Mouse (Mus musculus) midbrain, postnatal 0 days (tissue): Measurements from ENCODE around the gene Fam84b. TPM values are rescaled to one million over a fixed set of nuclear protein-coding genes. Genes with fewer than 3 reads are reported as not detected.

Source experiments
- ATAC-seq: fragments of 200-750 bp; cut with Nextera tagmentation; 2 replicates; pipeline ENCODE4 v1.8.0; 2017; ENCODE audit warnings: moderate number of reproducible peaks, mild to moderate bottlenecking, moderate TSS enrichment, moderate library complexity; ENCODE audit not compliant: low FRiP score
- DNase-seq: peaks from one replicate; pipeline ENCODE4 v3.0.0-alpha.2; 2015; ENCODE audit warnings: low spot score
- H3K27ac ChIP-seq: fragments of 300-500 bp; sonication (generic); 2 replicates; pipeline ENCODE4 v1.5.1; 2014; ENCODE audit warnings: low read depth, mild to moderate bottlenecking, low read length, mixed read lengths
- H3K27me3 ChIP-seq: fragments of 300-500 bp; sonication (generic); 2 replicates; pipeline ENCODE4 v1.6.1; 2014; ENCODE audit warnings: low read length, control low read depth, mixed read lengths; ENCODE audit not compliant: insufficient read depth
- H3K36me3 ChIP-seq: fragments of 300-500 bp; sonication (generic); 2 replicates; pipeline ENCODE4 v1.6.1; 2014; ENCODE audit warnings: low read length, control low read depth, mixed read lengths; ENCODE audit not compliant: insufficient read depth
- H3K4me1 ChIP-seq: fragments of 300-500 bp; sonication (generic); 2 replicates; pipeline ENCODE4 v1.6.1; 2014; ENCODE audit warnings: mild to moderate bottlenecking, control low read depth, antibody characterized with exemption, low read length, mixed read lengths; ENCODE audit not compliant: insufficient read depth
- H3K4me2 ChIP-seq: fragments of 300-500 bp; sonication (generic); 2 replicates; pipeline ENCODE4 v1.6.1; 2014; ENCODE audit warnings: low read depth, mild to moderate bottlenecking, low read length, mixed read lengths; ENCODE audit not compliant: poor library complexity, severe bottlenecking
- H3K4me3 ChIP-seq: fragments of 300-500 bp; sonication (generic); 2 replicates; pipeline ENCODE4 v1.5.1; 2014; ENCODE audit warnings: low read depth, mild to moderate bottlenecking, low read length, moderate library complexity
- H3K9ac ChIP-seq: fragments of 300-500 bp; sonication (generic); replicated peaks from 2 replicates; pipeline ENCODE4 v1.6.1; 2014; ENCODE audit warnings: mild to moderate bottlenecking, low read length, moderate library complexity, mixed read lengths; ENCODE audit not compliant: poor library complexity, severe bottlenecking
- H3K9me3 ChIP-seq: fragments of 300-500 bp; sonication (generic); 2 replicates; pipeline ENCODE4 v1.6.1; 2016; ENCODE audit warnings: low read length, control low read depth
- CTCF ChIP-seq: IDR thresholded peaks from 2 replicates; pipeline ENCODE4 v1.5.1; 2016; ENCODE audit warnings: antibody characterized with exemption, mild to moderate bottlenecking
- WGBS: fragments of 180-500 bp; shearing (Covaris S2); extraction: QIAGEN DNeasy Blood & Tissue Kit; methylation state at CpG from one replicate; pipeline ENCODE4 v1.1.7; 2014; 5-methylcytosine and 5-hydroxymethylcytosine counted together
- polyA plus RNA-seq: library from polyadenylated mRNA; unstranded; fragments of >200 nt; fragmentation: Nextera tagmentation; extraction: Ambion mirVana; gene quantifications from 2 replicates; pipeline ENCODE4 v1.2.1, GENCODE M21; 2015
- total RNA-seq: library from RNA; depleted of rRNA; stranded (reverse); fragments of >200 nt; gene quantifications from 2 replicates; pipeline ENCODE4 v1.2.3, GENCODE M21; 2014; rRNA removed

Fam84b gene
- total RNA-seq (15.4 and 16.6 TPM in 2 replicates), polyA plus RNA-seq (4.1 and 5.2 TPM in 2 replicates)

DNA sequence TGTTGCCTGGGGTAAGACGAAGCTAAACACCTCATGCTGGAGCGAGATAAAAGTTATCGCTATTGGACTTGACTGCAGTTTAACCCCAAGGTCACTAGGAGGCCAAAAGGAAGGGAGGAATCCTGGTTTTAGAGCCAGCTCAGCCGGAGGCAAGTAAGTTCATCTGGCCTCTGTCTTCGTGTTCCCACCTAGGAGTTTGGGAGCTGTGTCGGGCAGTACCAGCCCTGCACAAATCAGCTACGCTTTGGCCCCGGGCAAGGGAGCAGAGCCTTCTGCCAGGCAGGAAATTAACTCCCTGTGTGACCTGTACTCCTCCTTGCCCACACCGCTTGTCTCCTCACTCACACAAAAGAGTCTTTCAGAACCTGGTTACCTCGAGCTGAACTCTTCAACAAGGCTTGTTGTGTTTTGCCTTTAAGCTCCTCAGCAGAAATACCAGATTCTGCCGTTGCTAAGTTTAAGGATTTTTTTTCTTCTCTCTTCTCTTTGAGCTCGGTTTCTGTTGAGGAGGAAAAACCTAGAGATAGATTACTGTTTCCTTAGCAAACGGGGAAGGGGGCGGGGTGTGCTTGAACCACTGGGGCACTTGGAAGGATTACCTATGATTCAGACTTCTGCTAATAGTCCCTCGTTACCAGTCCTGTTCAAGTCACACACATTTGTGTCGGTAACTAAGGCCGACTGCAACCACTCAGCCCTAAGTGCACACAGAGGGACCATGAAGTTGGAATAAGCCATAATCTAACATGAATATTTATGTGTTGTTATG is at the start of gene Fam84b:
Gene Fam84b, minus strand, starts transcription at position 548 of the 769 bp plus-strand sequence.
- 0 out of 2 replicates have a peak within 1 kb of the TSS, but pooled peaks have one; percentile 6 for H3K4me2 ChIP-seq
- H3K36me3 ChIP-seq, result no peaks in the 10 kb centered on the region
- no peak within 1 kb of the TSS for H3K9ac ChIP-seq
- WGBS, result 25% methylated on average over 17 of the region's 17 CpGs
- H3K4me3 ChIP-seq, result no peak within 1 kb of the TSS
- TF ChIP-seq CTCF, result no peak
- no peaks in the 10 kb centered on the region for H3K9me3 ChIP-seq
- DNase-seq (peak; percentile 32), ATAC-seq (peak; percentile 47; the same call in 1 of the 2 replicates)
- H3K4me1 ChIP-seq, result no peaks in the 10 kb centered on the region; the same call in 1 of the 2 replicates
- H3K27ac ChIP-seq, result no peak within 1 kb of the TSS
- H3K27me3 ChIP-seq, result no peaks in the 10 kb centered on the region

- Histone ChIP-seq H3K4me3 (no peak overlapping the region), H3K27ac (no peak overlapping the region), H3K4me2 (no peak overlapping the region), H3K27me3 (no peaks in the 10 kb centered on the region), H3K4me1 (no peaks in the 10 kb centered on the region), H3K36me3 (no peaks in the 10 kb centered on the region), H3K9me3 (no peaks in the 10 kb centered on the region), H3K9ac (no peak overlapping the region)
- DNase-seq, result no peak
- TF ChIP-seq CTCF, result no peak
- ATAC-seq, result no peak
- 50% methylated on average over 6 of the region's 6 CpGs for WGBS
Measured at GRCm38 (mm10) chr15:60898187-60898965, 44.8 kb upstream of the Fam84b start.

DNA sequence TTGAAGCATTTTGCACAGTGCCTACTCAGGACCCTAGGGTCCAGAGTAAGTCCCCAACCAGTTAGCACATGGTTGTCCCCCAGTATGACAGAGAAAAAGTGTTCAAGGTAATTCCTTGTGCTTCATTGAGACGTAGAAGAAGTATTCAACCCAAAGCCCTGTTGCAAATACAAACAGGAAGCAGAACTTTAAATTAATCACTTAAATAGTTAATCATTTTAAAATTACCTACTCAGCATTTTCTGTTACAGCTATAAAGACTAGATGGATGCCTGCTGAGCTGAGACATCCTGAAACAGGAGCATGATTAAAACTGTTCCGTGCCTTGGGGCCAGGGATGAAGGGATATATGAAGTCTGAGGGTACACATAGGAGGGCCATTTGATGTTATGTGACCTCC is 42.5 kb upstream of the Fam84b start:
- no peak for TF ChIP-seq CTCF
- no peaks in the 10 kb centered on the region for H3K9me3 ChIP-seq
- H3K27ac ChIP-seq, result no peak overlapping the region
- WGBS, result 88% methylated on average over 2 of the region's 2 CpGs
- no peak overlapping the region for H3K4me2 ChIP-seq
- H3K9ac ChIP-seq, result no peak overlapping the region
- no peak for ATAC-seq
- H3K27me3 ChIP-seq, result no peaks in the 10 kb centered on the region
- H3K4me3 ChIP-seq, result no peak overlapping the region
- no peaks in the 10 kb centered on the region for H3K36me3 ChIP-seq
- H3K4me1 ChIP-seq, result no peaks in the 10 kb centered on the region
- DNase-seq, result no peak

DNA sequence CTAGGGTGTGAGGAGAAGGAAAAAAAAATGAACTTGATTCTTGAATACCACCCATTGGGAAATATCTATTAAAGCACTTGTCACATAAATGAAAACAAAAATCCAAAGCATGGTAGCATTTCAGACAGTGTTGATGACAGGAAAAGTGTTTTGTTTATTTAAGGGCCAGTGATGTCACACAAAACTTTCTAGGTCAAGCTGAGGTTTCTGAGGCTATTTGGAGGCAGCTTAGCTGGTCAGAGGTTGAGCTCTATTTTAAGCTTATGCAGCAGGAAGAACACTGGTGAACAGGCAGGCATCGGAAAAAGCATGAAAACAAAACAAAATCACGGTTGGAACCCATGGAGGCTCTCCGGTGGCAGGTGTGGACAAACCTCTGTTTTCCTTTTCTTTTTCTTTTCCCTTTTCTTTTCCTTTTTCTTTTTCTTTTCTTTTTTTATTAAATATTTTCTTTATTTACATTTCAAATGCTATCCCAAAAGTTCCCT is 39.4 kb upstream of the Fam84b start:
- WGBS, result 63% methylated on average over 3 of the region's 3 CpGs
- H3K36me3 ChIP-seq, result no peaks in the 10 kb centered on the region
- no peaks in the 10 kb centered on the region for H3K9me3 ChIP-seq
- no peak overlapping the region for H3K4me3 ChIP-seq
- ATAC-seq, result no peak
- H3K27me3 ChIP-seq, result no peaks in the 10 kb centered on the region
- no peaks in the 10 kb centered on the region for H3K4me1 ChIP-seq
- no peak for TF ChIP-seq CTCF
- no peak overlapping the region for H3K9ac ChIP-seq
- H3K27ac ChIP-seq, result no peak overlapping the region
- no peak for DNase-seq
- H3K4me2 ChIP-seq, result no peak overlapping the region

- Histone ChIP-seq H3K27me3 (no peaks in the 10 kb centered on the region), H3K27ac (no peak overlapping the region), H3K9ac (no peak overlapping the region), H3K4me2 (no peak overlapping the region), H3K9me3 (no peaks in the 10 kb centered on the region), H3K4me1 (no peaks in the 10 kb centered on the region), H3K36me3 (no peaks in the 10 kb centered on the region), H3K4me3 (no peak overlapping the region)
- DNase-seq (no peak), ATAC-seq (no peak)
- WGBS, result 89% methylated on average over 2 of the region's 2 CpGs
- no peak for TF ChIP-seq CTCF
Measured at GRCm38 (mm10) chr15:60888724-60889123, 35.1 kb upstream of the Fam84b start.

DNA sequence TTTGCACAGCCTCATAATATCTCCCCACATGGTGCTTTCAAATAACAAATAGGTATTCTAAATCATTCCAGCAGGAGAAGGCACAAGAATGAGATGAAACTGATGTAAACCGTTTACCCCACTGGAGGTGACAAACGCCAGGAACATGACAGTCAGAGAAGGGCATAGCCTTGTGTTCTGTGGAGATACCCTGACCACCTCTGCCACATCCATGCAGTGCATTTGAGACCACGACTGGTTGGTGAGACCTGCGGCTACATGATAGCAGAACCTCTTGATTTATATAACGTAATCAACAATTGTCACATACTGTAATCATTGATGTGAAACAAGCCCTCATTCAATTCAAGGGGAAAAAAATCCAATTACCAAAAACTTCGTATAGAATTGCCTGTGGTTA is 22.1 kb upstream of the Fam84b start:
- Histone ChIP-seq H3K4me2 (no peak overlapping the region), H3K4me1 (no peaks in the 10 kb centered on the region), H3K4me3 (no peak overlapping the region), H3K9ac (no peak overlapping the region), H3K9me3 (no peaks in the 10 kb centered on the region), H3K27me3 (no peaks in the 10 kb centered on the region), H3K36me3 (no peaks in the 10 kb centered on the region), H3K27ac (no peak overlapping the region)
- ATAC-seq, result no peak
- no peak for TF ChIP-seq CTCF
- DNase-seq, result no peak
- 82% methylated on average over 6 of the region's 6 CpGs for WGBS
